Mouse (Mus musculus): ENCODE results near the gene Gm28048.
A peak's percentile ranks its signal among the peaks of the same experiment; 100 is the strongest.

Gm28048 gene

DNA sequence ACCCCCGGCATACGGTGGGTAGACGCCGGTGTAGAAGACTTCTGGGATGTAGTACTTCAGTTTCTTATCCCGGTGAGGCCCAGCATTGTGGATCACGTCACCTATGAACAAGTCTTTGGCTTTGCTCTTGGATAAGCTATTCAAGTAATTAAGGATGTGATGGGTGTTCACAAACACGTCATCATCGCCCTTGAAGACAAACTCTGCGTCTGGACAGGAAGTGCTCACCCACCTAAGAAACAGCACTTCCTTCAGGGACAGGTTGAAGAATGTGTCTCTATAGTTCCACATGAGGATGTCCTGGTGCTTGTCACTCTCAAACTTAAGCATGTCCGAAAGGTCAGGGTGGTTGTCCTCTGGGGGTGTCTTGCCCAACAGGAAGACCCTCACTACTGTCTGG lies 145.6 kb downstream of the Gm28048 start:
- DNase-seq (ENCODE audit: low spot score), result no peak

DNA sequence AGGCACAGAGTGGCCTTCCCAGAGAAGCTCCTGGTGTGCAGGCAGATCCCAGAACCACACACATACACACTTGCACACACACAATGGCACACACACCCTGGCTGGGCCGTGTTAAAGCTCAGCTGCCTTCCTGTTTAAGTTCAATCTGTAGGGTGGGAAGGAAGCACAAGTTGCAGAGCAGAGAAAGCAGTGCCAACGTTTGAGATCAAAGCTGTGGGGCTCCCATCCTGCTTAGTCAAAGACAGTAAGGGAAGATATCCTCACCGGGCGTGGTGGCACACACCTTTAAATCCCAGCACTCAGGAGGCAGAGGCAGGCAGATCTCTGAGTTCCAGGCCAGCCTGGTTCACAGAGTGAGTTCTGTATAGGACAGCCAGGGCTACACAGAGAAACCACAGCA lies 149.3 kb downstream of the Gm28048 start:
- DNase-seq (ENCODE audit: low spot score), result no peak

DNA sequence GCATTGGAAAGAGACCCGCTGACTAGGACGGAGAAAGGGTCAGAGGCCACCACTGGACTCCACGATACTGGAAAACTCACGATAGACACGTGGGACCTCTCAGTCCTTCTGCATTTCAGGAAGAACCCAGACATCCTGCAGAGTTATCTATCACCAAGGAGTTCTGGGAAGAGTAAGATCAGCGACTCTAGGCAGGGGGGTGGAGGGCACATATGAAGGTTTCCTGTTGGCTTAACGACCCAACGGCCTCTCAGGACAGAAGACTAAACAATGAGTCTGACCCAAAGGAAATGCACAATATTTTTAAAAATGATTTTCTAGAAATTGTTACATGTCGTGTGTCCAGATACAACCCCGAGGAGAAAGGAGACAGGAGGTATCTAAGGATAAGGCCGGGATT lies 150.0 kb downstream of the Gm28048 start:
- DNase-seq (ENCODE audit: low spot score), result no peak

DNA sequence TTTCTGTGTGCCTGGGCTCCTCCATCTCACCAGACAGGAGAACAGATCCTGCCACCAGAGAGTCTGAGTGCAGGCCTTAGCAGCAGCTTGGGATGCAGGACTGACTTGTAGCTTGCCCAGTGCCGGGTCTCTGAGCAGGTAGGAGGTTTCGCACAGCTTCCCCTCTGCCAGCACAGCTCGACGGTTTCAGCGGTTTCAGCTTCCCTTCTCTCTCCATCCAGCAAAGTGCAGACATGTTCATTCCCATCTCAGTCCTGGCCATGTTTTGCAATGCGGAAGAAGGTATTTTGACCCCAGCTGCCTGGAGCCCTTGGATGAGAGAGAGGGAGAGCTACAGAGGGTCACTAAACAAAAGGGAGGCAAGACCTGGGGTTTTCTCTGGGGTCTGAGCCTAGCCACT lies 151.2 kb downstream of the Gm28048 start:
- DNase-seq (ENCODE audit: low spot score), result no peak

DNA sequence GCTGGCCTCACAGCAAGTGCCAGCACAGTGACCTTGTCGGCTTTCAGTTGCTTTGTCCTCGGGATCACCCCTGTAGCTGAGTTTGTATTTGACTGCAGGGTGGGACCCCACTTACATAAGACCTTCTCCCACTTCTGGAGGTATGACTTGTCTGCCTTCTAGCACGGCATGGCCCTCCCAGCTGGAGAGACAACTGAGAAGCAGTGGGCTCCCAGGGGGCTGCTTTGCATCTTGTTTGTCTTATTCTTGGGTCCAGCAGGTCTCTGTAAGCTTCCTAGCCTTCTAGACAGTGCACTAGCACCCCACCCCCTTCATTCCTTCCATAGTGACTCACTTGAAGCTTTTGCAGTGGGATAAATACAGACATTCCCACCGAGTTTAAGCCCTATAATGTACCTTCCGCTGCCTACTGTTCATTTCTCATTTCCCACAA lies 151.7 kb downstream of the Gm28048 start:
- DNase-seq (ENCODE audit: low spot score), result peak; percentile 41

DNA sequence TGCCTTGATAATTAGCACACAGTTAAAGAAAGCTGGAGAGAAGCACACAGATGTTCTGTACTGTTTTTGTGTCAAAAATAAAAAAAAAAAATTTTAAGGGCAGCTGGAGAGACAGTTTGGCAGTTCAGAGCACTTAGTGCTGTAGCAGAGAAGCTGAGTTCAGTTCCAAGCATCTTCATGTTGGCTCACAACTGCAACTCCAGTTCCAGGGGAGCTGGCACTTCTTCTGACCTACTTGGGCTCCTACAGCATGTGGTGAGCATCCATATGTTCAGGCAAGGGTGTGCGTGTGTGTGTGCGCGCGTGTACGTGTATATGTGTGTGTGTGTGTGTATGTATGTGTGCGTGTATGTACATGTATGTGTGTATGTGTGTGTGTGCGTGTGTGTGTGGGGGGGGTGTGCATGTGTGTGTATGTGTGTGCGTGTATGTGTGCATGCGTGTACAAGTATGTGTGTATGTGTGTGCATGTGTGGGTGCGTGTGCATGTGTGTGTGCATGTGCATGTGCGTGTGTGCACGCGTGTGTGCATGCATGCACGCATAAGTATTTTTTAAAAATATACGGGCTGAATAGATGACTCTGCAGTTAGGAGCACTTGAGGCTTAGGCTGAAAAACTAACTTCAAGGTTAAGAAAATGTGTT lies 152.8 kb downstream of the Gm28048 start:
- no peak for DNase-seq (ENCODE audit: low spot score)

DNA sequence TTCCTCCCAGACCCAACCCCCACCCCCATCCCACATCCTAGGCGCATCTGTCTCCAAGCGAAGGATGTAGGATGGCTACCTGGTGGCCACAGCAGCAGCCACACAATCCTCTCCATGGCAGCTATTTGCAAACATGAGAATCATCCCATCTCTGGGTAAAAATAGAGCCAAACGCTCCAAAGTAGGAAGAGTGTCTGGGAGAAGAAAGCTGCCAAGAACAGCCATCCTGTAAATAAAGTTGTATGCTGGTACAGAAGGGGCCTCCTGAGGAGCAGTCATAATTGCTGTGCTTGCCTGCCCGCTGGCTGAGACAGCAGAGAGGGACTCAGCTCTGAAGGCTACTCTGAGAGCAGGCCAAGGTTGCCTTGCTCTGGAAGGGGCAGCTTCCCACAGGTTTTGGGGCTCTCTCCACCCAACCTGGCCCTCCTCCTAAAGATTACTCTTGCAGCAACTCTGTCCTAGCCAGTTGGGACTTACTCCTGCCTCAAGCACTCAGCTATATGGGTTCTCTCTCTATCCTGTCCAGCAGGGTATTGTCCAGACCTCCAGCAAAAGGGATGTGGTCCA lies 154.3 kb downstream of the Gm28048 start:
- no peak for DNase-seq (ENCODE audit: low spot score)

DNA sequence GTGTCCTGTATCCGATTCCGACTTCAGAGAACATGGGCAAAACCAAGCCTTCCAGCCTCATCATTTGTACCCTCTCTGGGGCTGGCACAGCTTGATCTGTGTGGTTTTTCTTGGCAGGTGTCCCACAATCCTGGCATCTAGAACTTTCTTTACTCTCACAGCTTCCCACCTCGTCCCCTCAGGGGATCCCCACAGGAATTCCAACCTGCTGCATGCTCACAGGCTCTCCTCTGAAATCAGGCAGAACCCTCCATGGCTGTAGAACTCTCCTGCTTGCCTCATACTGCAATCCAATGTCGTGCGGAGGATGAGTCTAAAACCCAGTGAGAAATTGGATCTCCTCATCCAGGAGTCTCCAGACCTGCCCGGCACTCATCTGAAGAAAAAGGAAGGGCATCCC lies 155.2 kb downstream of the Gm28048 start:
- no peak for DNase-seq (ENCODE audit: low spot score)

DNA sequence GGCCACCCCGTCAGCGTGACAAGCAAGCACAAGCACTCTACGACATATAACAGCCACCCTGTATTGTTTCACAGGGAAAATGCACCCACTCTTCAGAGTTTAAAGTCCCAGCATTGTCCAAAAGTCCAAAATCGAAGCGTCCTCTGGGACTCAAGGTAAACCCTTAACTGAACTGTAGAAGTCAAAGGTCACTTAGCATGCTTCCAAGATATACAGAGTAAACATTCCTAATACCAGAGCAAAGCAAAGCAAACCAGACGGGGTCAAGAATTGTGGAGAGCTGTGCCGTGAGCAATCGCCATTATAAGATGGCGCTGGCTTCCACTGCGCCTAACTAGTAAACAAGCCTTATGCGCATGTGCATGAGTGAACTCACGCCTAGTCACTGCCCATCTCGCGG lies 155.8 kb downstream of the Gm28048 start:
- no peak for DNase-seq (ENCODE audit: low spot score)

DNA sequence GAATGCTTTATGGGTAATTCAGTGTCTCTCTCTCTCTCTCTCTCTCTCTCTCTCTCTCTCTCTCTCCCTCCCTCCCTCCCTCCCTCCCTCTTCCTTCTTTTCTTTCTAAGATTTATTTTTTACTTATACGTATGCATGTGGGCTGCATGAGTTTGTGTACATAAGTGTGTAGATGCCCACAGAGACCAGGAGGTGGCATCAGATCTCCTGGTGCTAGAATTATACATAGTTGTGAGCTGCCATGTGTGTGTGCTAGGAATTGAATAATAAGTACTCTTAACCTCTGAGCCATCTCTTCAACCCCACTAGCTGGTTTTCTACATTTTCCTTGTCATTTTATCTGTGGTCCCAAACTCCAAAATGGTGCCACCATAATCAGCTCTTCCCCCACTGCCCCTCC lies 156.3 kb downstream of the Gm28048 start:
- DNase-seq (ENCODE audit: low spot score), result no peak

DNA sequence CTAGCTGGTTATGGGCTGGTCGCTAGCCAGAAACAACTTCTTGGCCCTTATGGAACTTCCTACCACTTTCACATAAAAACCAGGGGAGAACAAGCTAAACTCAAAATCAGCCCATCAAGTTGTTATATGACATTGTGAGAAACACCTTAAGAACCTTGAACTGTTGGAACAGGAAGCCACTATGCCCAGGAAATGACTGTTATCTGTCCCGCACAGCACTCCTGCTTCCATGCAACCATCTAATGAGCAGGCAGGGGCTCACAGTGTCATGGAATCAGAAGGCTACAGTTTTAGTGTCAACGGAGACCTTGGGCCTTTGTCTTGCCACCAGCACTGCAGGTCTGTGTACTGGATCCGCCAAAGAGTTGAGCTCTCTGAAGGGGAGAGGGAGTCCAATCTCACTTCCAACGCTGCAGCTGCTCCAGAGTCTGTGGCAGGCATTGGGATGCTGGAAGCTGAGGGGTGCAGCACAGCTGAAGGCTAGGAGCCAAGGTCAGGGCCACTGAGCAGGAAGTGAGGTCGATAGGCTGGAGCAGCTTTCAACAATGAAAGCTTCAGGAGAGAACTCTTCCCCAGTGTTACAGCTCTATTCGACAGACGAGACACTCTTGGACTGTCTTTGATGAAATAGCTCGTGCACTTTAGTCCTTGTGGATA lies 157.7 kb downstream of the Gm28048 start:
- no peak for DNase-seq (ENCODE audit: low spot score)

DNA sequence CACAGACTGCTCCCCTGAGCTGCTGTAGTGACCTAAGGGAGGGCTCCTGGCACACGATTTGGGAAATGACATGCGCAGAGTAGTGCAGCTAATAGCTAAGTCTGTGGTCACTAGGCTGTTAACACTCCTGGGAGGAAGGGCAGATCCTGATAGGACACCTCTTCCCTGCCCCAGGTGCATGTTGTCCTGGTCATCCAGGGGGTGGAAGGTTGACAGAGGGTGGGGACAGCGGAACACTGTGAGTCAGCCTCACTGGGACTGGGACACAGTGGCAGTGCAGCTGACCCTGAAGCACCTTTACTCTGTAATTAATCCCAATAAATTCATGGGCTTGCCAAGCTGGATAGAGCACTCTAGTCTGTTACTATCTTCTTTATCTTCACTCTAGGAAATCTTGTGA lies 160.6 kb downstream of the Gm28048 start:
- peak; percentile 22 for DNase-seq (ENCODE audit: low spot score)

DNA sequence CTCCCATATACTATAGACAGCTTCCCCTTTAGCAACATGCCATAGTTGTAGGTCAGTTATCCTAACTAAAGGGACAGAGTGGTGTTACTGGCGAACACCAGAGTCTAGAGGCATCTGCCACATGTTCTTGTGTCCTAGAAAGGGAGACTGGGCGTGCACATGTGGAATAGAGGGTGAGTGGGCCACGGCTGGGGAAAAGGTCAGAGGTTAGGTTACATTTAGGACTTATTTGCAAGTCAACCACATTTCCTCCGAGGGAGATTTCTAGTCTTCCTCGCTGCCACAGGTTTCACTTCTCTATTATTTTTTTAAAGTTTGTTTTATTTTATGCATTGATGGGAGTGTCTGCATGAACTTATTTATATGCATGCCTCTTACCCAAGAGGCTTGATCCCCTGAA lies 163.5 kb downstream of the Gm28048 start:
- DNase-seq (ENCODE audit: low spot score), result no peak

DNA sequence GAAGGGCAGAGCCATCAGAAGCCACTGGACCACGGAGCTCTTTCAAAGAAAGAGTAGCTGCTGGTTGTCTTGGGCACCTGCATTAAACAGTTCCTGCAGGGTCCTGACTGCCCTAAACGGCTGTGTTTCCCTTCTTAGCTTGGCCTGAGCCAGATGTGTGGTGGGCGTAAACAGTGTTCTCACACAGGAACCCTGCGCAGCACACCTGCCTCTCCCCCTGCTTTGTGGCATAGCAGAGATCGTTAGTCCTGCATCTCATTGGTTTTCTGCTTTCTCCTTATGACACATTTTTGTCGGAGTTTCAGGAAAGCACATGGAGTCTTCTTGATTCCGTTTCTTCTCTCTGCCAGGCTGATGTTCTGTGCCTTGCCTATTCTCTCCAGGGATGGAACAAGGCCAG lies 166.0 kb downstream of the Gm28048 start:
- DNase-seq (ENCODE audit: low spot score), result no peak

DNA sequence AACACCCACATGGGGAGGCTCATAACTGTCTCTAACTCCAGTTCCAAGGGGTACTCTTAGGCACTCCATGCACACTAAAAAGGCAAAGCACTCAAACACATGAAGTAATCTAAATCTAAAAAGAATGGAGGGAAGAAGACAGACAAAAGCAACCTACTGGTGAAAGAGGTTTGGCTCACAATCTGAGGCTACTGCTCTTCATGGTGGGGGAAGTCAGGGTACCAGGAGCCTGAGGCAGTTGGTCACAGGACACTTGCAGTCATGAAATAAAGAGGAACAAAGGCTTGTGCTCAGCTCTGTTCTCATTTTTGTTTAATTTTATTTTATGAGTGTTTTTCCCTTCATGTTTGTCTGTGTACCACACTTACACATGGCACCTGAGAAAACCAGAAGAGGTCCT lies 166.7 kb downstream of the Gm28048 start:
- no peak for DNase-seq (ENCODE audit: low spot score)

DNA sequence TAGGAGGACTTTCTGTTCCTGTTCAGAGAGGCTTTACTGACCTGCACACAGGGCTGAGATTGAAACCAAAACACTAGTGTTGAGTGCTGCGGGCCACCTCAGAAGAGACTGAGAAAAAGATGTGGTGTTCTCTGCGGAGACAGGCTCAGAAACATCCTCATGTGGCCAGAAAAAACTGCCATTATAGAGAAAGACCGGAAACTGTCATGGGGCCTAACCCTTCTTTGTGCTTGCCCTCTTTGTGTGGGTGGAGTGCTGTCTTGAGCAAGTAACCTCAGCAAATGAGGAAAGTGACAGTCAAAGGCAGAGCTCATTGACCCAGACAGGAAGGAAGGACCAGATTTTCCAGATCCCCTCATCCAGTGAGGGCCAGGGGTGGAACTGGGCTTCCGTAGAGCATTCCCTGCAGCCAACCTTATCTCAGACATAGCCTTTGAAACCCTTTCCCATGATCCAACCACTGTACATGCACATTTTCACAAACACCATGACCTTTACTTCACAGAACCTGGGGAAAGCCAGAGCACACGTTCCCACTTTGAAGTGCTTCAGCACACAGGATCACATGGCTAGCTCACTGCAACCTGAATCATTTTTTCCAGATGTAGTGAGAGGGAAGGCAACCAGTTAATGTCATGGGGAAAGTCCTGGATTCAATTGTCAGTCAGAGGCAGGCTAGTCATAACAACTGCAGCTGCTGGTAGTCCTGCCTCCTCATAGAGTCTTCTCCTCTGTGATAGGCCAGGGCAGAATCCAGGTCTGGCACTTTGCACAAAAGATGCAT lies 167.8 kb downstream of the Gm28048 start:
- DNase-seq (ENCODE audit: low spot score), result no peak

DNA sequence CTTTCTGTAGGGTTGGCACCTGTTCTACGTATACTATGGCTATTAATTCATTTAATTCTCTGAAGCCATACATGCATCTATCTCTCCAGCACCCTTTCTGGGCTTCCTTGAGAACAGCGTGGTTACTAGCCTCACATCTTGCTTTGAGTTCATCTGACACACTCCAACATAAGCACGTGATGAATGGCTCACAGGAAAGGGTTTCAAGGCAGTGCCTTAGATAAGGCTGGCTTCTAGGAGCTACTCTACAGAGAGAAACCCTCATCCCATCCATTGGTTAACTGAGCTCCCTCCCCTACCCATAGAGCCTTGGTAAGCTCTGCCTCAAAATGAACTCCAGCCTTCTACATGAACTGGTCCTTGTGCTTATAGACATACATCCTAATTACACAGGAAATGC lies 168.5 kb downstream of the Gm28048 start:
- no peak for DNase-seq (ENCODE audit: low spot score)

DNA sequence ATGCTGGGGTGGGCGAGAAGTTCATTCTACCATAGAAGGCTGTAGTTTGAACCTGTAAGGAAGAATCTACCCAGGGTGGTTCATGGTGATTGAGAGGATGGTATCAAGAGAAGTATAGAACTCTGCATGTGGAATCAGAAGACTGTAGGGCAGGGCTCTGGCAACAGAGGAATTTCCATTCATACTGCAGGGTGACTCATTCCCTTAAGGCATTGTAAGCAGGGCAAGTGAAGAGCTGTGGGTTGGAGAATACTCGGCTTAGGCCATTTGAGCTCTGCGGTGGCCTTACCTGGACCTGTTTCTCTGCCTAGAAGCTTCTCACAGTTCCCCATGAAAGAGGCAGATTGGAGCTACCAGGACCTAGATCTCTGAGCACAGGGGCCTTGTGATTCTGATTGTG lies 170.5 kb downstream of the Gm28048 start:
- no peak for DNase-seq (ENCODE audit: low spot score)

DNA sequence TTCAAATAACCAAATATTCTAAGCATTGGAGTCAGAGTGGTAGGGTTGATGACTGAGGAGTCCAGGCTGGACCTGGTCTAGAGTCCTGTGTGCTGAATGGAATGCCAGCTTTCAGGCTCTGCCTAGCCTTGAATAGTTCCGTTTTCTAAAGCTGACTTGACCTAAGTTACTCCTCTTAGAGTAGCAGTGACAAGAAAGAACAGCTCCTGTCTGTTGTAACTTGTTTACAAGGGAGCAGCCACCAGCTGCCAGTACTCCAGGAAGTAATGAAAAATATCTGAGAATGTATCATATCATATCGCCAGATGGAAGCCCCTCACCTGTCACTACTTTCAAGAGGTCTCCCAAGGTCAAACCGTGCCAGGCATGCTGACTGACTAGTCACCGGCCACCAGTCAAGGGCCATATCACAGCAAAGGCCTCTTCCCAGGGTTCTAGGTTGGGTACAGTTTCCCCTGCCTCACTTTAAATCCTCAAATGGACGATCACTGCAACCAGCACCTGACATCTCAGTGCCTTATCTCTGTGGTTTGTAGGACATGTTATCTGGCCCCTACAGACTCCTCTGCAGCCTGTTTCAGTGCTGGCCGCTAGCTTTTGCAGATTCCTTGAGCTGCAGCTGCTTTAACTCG lies 172.3 kb downstream of the Gm28048 start:
- peak; percentile 6 for DNase-seq (ENCODE audit: low spot score)

DNA sequence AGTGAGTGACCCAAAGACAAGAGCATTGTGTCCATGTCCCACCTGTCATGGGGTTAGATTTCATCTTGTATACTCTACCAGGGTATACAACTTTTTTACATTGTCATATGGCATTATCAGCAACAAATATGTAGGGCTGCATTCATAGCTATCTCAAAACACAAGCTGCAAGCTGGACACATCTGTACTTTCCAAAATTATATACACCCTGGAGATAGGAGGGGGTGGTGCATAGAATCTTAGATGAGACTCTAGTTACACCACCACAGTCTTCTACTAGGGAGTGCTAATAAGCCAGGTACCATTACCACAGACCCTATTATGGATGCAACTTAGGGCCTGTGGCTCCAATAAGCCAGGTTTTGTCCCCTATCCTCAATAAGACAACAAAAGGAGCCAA lies 173.8 kb downstream of the Gm28048 start:
- DNase-seq (ENCODE audit: low spot score), result no peak

DNA sequence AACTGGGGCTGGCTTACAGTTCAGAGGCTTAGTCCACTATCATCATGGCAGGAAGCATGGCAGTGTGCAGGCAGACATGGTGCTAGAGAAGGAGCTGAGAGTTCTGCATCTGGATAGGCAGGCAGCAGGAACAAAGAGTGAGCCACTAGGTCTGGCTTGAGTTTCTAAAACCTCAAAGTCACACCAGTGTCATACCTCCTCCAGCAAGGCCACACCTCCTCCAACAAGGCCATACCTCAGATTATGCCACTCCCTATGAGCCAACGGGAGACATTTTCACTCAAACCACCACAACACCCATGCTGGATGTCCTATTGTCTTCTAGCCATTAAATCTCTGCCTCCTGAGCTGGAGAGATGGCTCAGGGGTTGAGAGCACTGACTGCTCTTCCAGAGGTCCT lies 176.7 kb downstream of the Gm28048 start:
- DNase-seq (ENCODE audit: low spot score), result no peak

DNA sequence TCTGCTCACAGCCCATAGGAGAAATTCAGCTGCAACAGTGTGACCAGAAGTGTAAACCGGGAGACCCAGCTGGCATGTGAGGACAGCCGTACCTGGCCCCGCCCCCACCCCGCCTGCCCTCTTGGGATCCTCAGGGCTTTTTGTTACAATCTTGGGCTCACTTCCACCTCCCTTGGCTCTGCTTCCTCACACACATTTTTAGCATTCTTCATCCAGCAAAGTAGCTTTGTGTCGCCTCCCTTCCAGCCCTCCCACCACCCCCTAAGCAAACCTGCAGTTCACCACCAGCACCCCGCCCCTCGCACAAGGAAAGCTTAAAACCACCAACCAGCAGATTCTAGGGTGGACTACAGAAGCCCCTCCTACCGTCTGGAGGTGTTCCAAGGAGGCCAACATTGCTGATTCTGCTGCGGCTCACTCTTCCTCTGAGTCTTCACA lies 181.9 kb downstream of the Gm28048 start:
- DNase-seq (ENCODE audit: low spot score), result peak; percentile 45

DNA sequence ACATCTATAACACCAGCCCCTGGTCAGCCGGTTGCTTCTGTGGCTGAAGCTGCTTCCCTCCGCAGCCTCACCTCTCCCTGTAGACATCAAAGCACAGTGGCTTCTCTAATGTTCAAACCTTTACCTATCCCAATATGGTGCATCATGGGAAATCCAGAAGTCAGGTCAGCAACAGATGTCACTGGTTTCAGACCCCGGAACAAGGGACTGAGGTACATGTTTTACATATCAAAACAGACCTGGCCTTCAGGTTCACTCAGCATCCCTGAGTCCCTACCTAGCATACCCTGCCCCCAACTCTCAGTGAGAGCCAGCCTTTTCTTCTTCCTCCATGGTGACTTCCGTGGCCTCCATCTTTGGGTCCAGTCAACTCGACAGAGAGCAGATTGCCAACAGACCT lies 183.0 kb downstream of the Gm28048 start:
- no peak for DNase-seq (ENCODE audit: low spot score)
